Mouse (Mus musculus) embryonic fibroblast, embryonic 13.5 days (primary cell): ENCODE results near the gene Cacnb4. TPM values are rescaled to one million over a fixed set of nuclear protein-coding genes. Genes with fewer than 3 reads are reported as not detected.

Source experiments
- H3K27ac ChIP-seq: 2 replicates; pipeline ENCODE4 v1.5.1; 2012; ENCODE audit warnings: low read length, control low read depth, inconsistent platforms; ENCODE audit not compliant: insufficient read depth
- H3K4me1 ChIP-seq: 2 replicates; pipeline ENCODE4 v1.6.1; 2011; ENCODE audit warnings: low read length; ENCODE audit not compliant: control insufficient read depth, insufficient read depth
- H3K4me3 ChIP-seq: 2 replicates; pipeline ENCODE4 v1.5.1; 2011; ENCODE audit warnings: mild to moderate bottlenecking, control low read depth, low read length; ENCODE audit not compliant: insufficient read depth
- CTCF ChIP-seq: IDR thresholded peaks from 2 replicates; pipeline ENCODE4 v1.5.1; 2011; ENCODE audit warnings: mild to moderate bottlenecking, control low read depth, low read length, moderate library complexity, borderline replicate concordance; ENCODE audit not compliant: insufficient read depth
- POLR2A ChIP-seq: IDR thresholded peaks from 2 replicates; pipeline ENCODE4 v1.6.1; 2011; ENCODE audit warnings: low read depth, mild to moderate bottlenecking, control low read depth, low read length, moderate library complexity
- polyA plus RNA-seq: library from polyadenylated mRNA; stranded (reverse); fragments of >200 nt; gene quantifications from 2 replicates; pipeline ENCODE4 v1.2.4, GENCODE M21; 2011; ENCODE audit warnings: low read depth; ENCODE audit not compliant: missing spikeins, insufficient read length

Gene Cacnb4
- polyA plus RNA-seq, 1 experiment, result 0.93 TPM

- no peak overlapping the region for H3K27ac ChIP-seq
- H3K4me1 ChIP-seq, result no peaks in the 10 kb centered on the region
- H3K4me3 ChIP-seq, result no peak overlapping the region
- TF ChIP-seq CTCF (no peak), POLR2A (no peak)
Observed at GRCm38 (mm10) chr2:52518740-52519139, 157.9 kb downstream of the Cacnb4 start.

- H3K27ac ChIP-seq, result no peak overlapping the region
- TF ChIP-seq CTCF, result no peak
- TF ChIP-seq POLR2A, result no peak
- no peak overlapping the region for H3K4me3 ChIP-seq
- H3K4me1 ChIP-seq, result no peaks in the 10 kb centered on the region
Observed at GRCm38 (mm10) chr2:52516534-52516933, 160.1 kb downstream of the Cacnb4 start.

- no peak overlapping the region for H3K27ac ChIP-seq
- H3K4me1 ChIP-seq, result no peaks in the 10 kb centered on the region
- TF ChIP-seq POLR2A (no peak), CTCF (no peak)
- no peak overlapping the region for H3K4me3 ChIP-seq
Observed at GRCm38 (mm10) chr2:52512865-52513388, 163.7 kb downstream of the Cacnb4 start.

DNA sequence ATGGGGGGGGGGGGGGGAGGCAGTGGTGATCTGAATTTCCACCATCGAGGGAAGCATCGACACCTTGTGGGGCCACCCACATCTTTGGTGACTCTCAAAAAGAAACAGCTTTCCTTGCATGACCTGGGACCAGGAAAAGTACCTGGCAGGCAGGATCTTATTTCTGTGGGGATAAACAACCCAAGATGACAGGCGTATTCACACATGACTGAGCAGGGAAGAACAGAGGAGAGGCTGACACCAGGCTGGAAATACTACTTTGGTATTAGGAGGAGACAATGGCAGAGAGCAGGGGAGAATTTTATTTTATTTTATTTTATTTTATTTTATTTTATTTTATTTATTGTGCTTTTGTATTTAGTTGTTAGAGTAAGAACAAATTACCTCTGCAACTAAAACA lies 164.4 kb downstream of the Cacnb4 start:
- Histone ChIP-seq H3K4me1 (no peaks in the 10 kb centered on the region), H3K4me3 (no peak overlapping the region), H3K27ac (no peak overlapping the region)
- TF ChIP-seq CTCF (no peak), POLR2A (no peak)

GRCm38 (mm10) chr2:52511799-52512198 lies 164.8 kb downstream of the Cacnb4 start:
- TF ChIP-seq POLR2A (no peak), CTCF (no peak)

GRCm38 (mm10) chr2:52509779-52510500 lies 166.7 kb downstream of the Cacnb4 start:
- no peak overlapping the region for H3K27ac ChIP-seq
- TF ChIP-seq CTCF, result no peak
- TF ChIP-seq POLR2A, result no peak
- no peak overlapping the region for H3K4me3 ChIP-seq
- no peaks in the 10 kb centered on the region for H3K4me1 ChIP-seq

More at GRCm38 (mm10) chr2:52511799-52512198, 164.8 kb downstream of the Cacnb4 start:
- Histone ChIP-seq H3K4me1 (no peaks in the 10 kb centered on the region), H3K27ac (no peak overlapping the region), H3K4me3 (no peak overlapping the region)

- H3K4me3 ChIP-seq, result no peak overlapping the region
- H3K4me1 ChIP-seq, result no peaks in the 10 kb centered on the region
- TF ChIP-seq POLR2A (no peak), CTCF (no peak)
- no peak overlapping the region for H3K27ac ChIP-seq
Observed at GRCm38 (mm10) chr2:52505164-52505563, 171.5 kb downstream of the Cacnb4 start.

- no peaks in the 10 kb centered on the region for H3K4me1 ChIP-seq
- TF ChIP-seq CTCF (no peak), POLR2A (no peak)
- no peak overlapping the region for H3K27ac ChIP-seq
Observed at GRCm38 (mm10) chr2:52504762-52505161, 171.9 kb downstream of the Cacnb4 start.

DNA sequence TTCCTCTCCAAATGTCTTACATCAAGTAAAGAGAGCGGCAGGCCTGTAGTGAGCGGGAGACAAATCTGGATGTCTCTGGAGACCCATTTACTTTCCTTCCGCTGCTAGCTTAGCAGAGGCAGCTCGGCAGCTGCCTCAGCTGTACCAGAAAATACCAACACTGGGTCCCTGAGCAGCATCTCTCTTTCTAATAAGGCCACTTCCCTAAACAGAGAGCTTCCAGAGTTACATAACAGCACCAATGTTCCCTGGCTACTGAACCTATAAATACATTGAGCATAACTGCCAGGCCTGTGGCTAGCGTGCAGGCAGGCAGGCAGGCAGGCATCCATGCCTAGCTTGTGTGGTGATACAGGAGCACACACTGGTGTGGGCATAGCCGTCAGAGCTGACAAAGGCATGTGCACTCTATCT lies 176.8 kb downstream of the Cacnb4 start:
- Histone ChIP-seq H3K27ac (no peak overlapping the region), H3K4me3 (no peak overlapping the region), H3K4me1 (no peaks in the 10 kb centered on the region)
- TF ChIP-seq CTCF, result no peak
- no peak for TF ChIP-seq POLR2A

More at GRCm38 (mm10) chr2:52504762-52505161, 171.9 kb downstream of the Cacnb4 start:
- no peak overlapping the region for H3K4me3 ChIP-seq

GRCm38 (mm10) chr2:52499101-52499537 lies 177.5 kb downstream of the Cacnb4 start:
- no peak overlapping the region for H3K4me3 ChIP-seq
- no peak overlapping the region for H3K27ac ChIP-seq
- H3K4me1 ChIP-seq, result no peaks in the 10 kb centered on the region
- TF ChIP-seq CTCF (no peak), POLR2A (no peak)
